Mouse (Mus musculus) heart, embryonic 15.5 days (tissue): Measurements from ENCODE around the gene Gm17304. TPM values are rescaled to one million over a fixed set of nuclear protein-coding genes. Genes with fewer than 3 reads are reported as not detected.

Experiments
- ATAC-seq: fragments of 200-750 bp; cut with Nextera tagmentation; replicated peaks from 2 replicates; pipeline ENCODE4 v1.8.0; 2017; ENCODE audit warnings: low read depth, moderate TSS enrichment; ENCODE audit not compliant: insufficient number of reproducible peaks, insufficient read depth, low FRiP score
- H3K27ac ChIP-seq: fragments of 300-500 bp; sonication (generic); 2 replicates; pipeline ENCODE4 v1.5.1; 2015; ENCODE audit warnings: mild to moderate bottlenecking, inconsistent platforms
- H3K27me3 ChIP-seq: fragments of 300-500 bp; sonication (generic); 2 replicates; pipeline ENCODE4 v1.6.1; 2015; ENCODE audit warnings: inconsistent platforms
- H3K36me3 ChIP-seq: fragments of 300-500 bp; sonication (generic); 2 replicates; pipeline ENCODE4 v1.6.1; 2015; ENCODE audit warnings: mild to moderate bottlenecking, inconsistent platforms
- H3K4me1 ChIP-seq: fragments of 300-500 bp; sonication (generic); replicated peaks from 2 replicates; pipeline ENCODE4 v1.6.1; 2015; ENCODE audit warnings: inconsistent platforms
- H3K4me2 ChIP-seq: fragments of 300-500 bp; sonication (generic); 2 replicates; pipeline ENCODE4 v1.6.1; 2015; ENCODE audit warnings: inconsistent platforms, mild to moderate bottlenecking, moderate library complexity
- H3K4me3 ChIP-seq: fragments of 300-500 bp; sonication (generic); 2 replicates; pipeline ENCODE4 v1.5.1; 2015; ENCODE audit warnings: mild to moderate bottlenecking, inconsistent platforms
- H3K9ac ChIP-seq: fragments of 300-500 bp; sonication (generic); 2 replicates; pipeline ENCODE4 v1.6.1; 2015; ENCODE audit warnings: mild to moderate bottlenecking, inconsistent platforms
- H3K9me3 ChIP-seq: fragments of 300-500 bp; sonication (generic); replicated peaks from 2 replicates; pipeline ENCODE4 v1.6.1; 2016; ENCODE audit warnings: inconsistent platforms
- WGBS: fragments of 180-500 bp; shearing (Covaris S2); methylation state at CpG from one replicate; pipeline ENCODE4 v1.1.7; 2015; ENCODE audit warnings: mixed read lengths; 5-methylcytosine and 5-hydroxymethylcytosine counted together
- polyA plus RNA-seq: library from polyadenylated mRNA; unstranded; fragments of >200 nt; fragmentation: Nextera tagmentation; extraction: Ambion mirVana; gene quantifications from 2 replicates; pipeline ENCODE4 v1.2.1, GENCODE M21; 2015

Gm17304 gene
- polyA plus RNA-seq, 1 experiment from 2014 or later: not detected

- no peaks in the 10 kb centered on the region for H3K27me3 ChIP-seq
- no peaks in the 10 kb centered on the region for H3K9me3 ChIP-seq
- 0 out of 2 replicates have a peak, but pooled peaks cover 6% of the 10 kb centered on the region for H3K36me3 ChIP-seq
- no peak overlapping the region for H3K27ac ChIP-seq
- ATAC-seq: no peak
- H3K9ac ChIP-seq: no peak overlapping the region
- no peak overlapping the region for H3K4me2 ChIP-seq
- no peaks in the 10 kb centered on the region for H3K4me1 ChIP-seq
- no peak overlapping the region for H3K4me3 ChIP-seq
- 79% methylated on average over 5 of the region's 5 CpGs for WGBS
Observed at GRCm38 (mm10) chr5:106590686-106591085, 18.2 kb upstream of the Gm17304 start.

GRCm38 (mm10) chr5:106594388-106594787, 14.5 kb upstream of the Gm17304 start:
- no peak overlapping the region for H3K4me3 ChIP-seq
- no peak overlapping the region for H3K27ac ChIP-seq
- 0 out of 2 replicates have a peak, but pooled peaks cover 4% of the 10 kb centered on the region for H3K36me3 ChIP-seq
- H3K9ac ChIP-seq: no peak overlapping the region
- no peaks in the 10 kb centered on the region for H3K9me3 ChIP-seq
- no peaks in the 10 kb centered on the region for H3K4me1 ChIP-seq
- ATAC-seq: no peak
- H3K4me2 ChIP-seq: no peak overlapping the region
- H3K27me3 ChIP-seq: no peaks in the 10 kb centered on the region

- Histone ChIP-seq H3K27ac (no peak overlapping the region), H3K9me3 (no peaks in the 10 kb centered on the region), H3K27me3 (no peaks in the 10 kb centered on the region), H3K36me3 (no peaks in the 10 kb centered on the region), H3K4me2 (no peak overlapping the region), H3K4me1 (no peaks in the 10 kb centered on the region), H3K4me3 (no peak overlapping the region), H3K9ac (no peak overlapping the region)
- ATAC-seq: no peak
- 89% methylated on average over 2 of the region's 2 CpGs for WGBS
Observed at GRCm38 (mm10) chr5:106597472-106597871, 11.4 kb upstream of the Gm17304 start.

GRCm38 (mm10) chr5:106599482-106599881, 9.4 kb upstream of the Gm17304 start:
- WGBS: 86% methylated on average over 8 of the region's 8 CpGs
- Histone ChIP-seq H3K27me3 (no peaks in the 10 kb centered on the region), H3K36me3 (no peaks in the 10 kb centered on the region), H3K9me3 (no peaks in the 10 kb centered on the region), H3K9ac (no peak overlapping the region), H3K4me1 (no peaks in the 10 kb centered on the region), H3K27ac (no peak overlapping the region), H3K4me2 (no peak overlapping the region), H3K4me3 (no peak overlapping the region)
- ATAC-seq: no peak

- Histone ChIP-seq H3K4me1 (0 out of 2 replicates have a peak, but pooled peaks cover 7% of the 10 kb centered on the region), H3K27ac (no peak overlapping the region), H3K4me2 (no peak overlapping the region), H3K9me3 (no peaks in the 10 kb centered on the region), H3K36me3 (no peaks in the 10 kb centered on the region), H3K9ac (no peak overlapping the region), H3K4me3 (no peak overlapping the region), H3K27me3 (no peaks in the 10 kb centered on the region)
- no peak for ATAC-seq
- WGBS: 90% methylated on average over 5 of the region's 5 CpGs
Observed at GRCm38 (mm10) chr5:106604381-106604780, 4.5 kb upstream of the Gm17304 start.

- no peak overlapping the region for H3K4me3 ChIP-seq
- WGBS: 90% methylated on average over 6 of the region's 6 CpGs
- H3K27me3 ChIP-seq: no peaks in the 10 kb centered on the region
- H3K4me1 ChIP-seq: 0 out of 2 replicates have a peak, but pooled peaks cover 7% of the 10 kb centered on the region
- H3K36me3 ChIP-seq: no peaks in the 10 kb centered on the region
- H3K27ac ChIP-seq: no peak overlapping the region
- no peaks in the 10 kb centered on the region for H3K9me3 ChIP-seq
- no peak for ATAC-seq
- H3K4me2 ChIP-seq: no peak overlapping the region
- no peak overlapping the region for H3K9ac ChIP-seq
Observed at GRCm38 (mm10) chr5:106605096-106605495, 3.8 kb upstream of the Gm17304 start.

- no peak overlapping the region for H3K9ac ChIP-seq
- no peak for ATAC-seq
- H3K4me3 ChIP-seq: no peak overlapping the region
- H3K27me3 ChIP-seq: no peaks in the 10 kb centered on the region
- no peaks in the 10 kb centered on the region for H3K9me3 ChIP-seq
- no peak overlapping the region for H3K4me2 ChIP-seq
- 49% methylated on average over 5 of the region's 5 CpGs for WGBS
- peak overlapping the region; percentile 3; the same call in 1 of the 2 replicates for H3K27ac ChIP-seq
- 0 out of 2 replicates have a peak, but pooled peaks cover 7% of the 10 kb centered on the region for H3K4me1 ChIP-seq
- H3K36me3 ChIP-seq: peaks cover 8% of the 10 kb centered on the region
Observed at GRCm38 (mm10) chr5:106607081-106607480, 1.8 kb upstream of the Gm17304 start.

GRCm38 (mm10) chr5:106612151-106612550, 3.3 kb downstream of the Gm17304 start:
- Histone ChIP-seq H3K4me1 (0 out of 2 replicates have a peak, but pooled peaks cover 2% of the 10 kb centered on the region), H3K9ac (no peak overlapping the region), H3K27me3 (no peaks in the 10 kb centered on the region), H3K27ac (no peak overlapping the region), H3K36me3 (peaks cover 12% of the 10 kb centered on the region), H3K4me3 (no peak overlapping the region), H3K4me2 (no peak overlapping the region), H3K9me3 (no peaks in the 10 kb centered on the region)
- no peak for ATAC-seq
- WGBS: 92% methylated on average over 2 of the region's 2 CpGs

- H3K4me1 ChIP-seq: 0 out of 2 replicates have a peak, but pooled peaks cover 2% of the 10 kb centered on the region
- no peak overlapping the region for H3K4me2 ChIP-seq
- no peaks in the 10 kb centered on the region for H3K27me3 ChIP-seq
- H3K36me3 ChIP-seq: peaks cover 28% of the 10 kb centered on the region
- WGBS: 72% methylated on average over 7 of the region's 7 CpGs
- ATAC-seq: no peak
- H3K27ac ChIP-seq: 0 out of 2 replicates have a peak overlapping the region, but pooled peaks have one; percentile 17
- no peaks in the 10 kb centered on the region for H3K9me3 ChIP-seq
- H3K9ac ChIP-seq: no peak overlapping the region
- H3K4me3 ChIP-seq: no peak overlapping the region
Observed at GRCm38 (mm10) chr5:106614570-106614969, 5.7 kb downstream of the Gm17304 start.

- no peak overlapping the region for H3K4me2 ChIP-seq
- ATAC-seq: no peak
- H3K36me3 ChIP-seq: peaks cover 28% of the 10 kb centered on the region
- 0 out of 2 replicates have a peak overlapping the region, but pooled peaks have one; percentile 17 for H3K27ac ChIP-seq
- H3K9me3 ChIP-seq: no peaks in the 10 kb centered on the region
- H3K27me3 ChIP-seq: no peaks in the 10 kb centered on the region
- H3K4me3 ChIP-seq: no peak overlapping the region
- 91% methylated on average over 2 of the region's 2 CpGs for WGBS
- no peak overlapping the region for H3K9ac ChIP-seq
- H3K4me1 ChIP-seq: 0 out of 2 replicates have a peak, but pooled peaks cover 2% of the 10 kb centered on the region
Observed at GRCm38 (mm10) chr5:106615006-106615405, 6.1 kb downstream of the Gm17304 start.

- Histone ChIP-seq H3K9ac (no peak overlapping the region), H3K4me2 (no peak overlapping the region), H3K4me1 (peaks cover 7% of the 10 kb centered on the region; the same call in 1 of the 2 replicates), H3K36me3 (peaks cover 16% of the 10 kb centered on the region), H3K27ac (no peak overlapping the region), H3K9me3 (no peaks in the 10 kb centered on the region), H3K27me3 (no peaks in the 10 kb centered on the region), H3K4me3 (no peak overlapping the region)
- no peak for ATAC-seq
- 87% methylated on average over 6 of the region's 6 CpGs for WGBS
Observed at GRCm38 (mm10) chr5:106620446-106620845, 11.5 kb downstream of the Gm17304 start.

- Histone ChIP-seq H3K9me3 (no peaks in the 10 kb centered on the region), H3K4me2 (no peak overlapping the region), H3K9ac (no peak overlapping the region), H3K27me3 (no peaks in the 10 kb centered on the region), H3K27ac (no peak overlapping the region), H3K36me3 (peaks cover 16% of the 10 kb centered on the region), H3K4me3 (no peak overlapping the region), H3K4me1 (peaks cover 7% of the 10 kb centered on the region; the same call in 1 of the 2 replicates)
- ATAC-seq: no peak
- 91% methylated on average over 5 of the region's 5 CpGs for WGBS
Observed at GRCm38 (mm10) chr5:106622193-106622592, 13.3 kb downstream of the Gm17304 start.
